Mouse (Mus musculus) liver, postnatal 0 days (tissue): ENCODE results near the gene Inafm2. TPM values are rescaled to one million over a fixed set of nuclear protein-coding genes. Genes with fewer than 3 reads are reported as not detected.

Experiments
- ATAC-seq: fragments of 200-750 bp; cut with Nextera tagmentation; 2 replicates; pipeline ENCODE4 v1.8.0; 2017; ENCODE audit warnings: mild to moderate bottlenecking, moderate library complexity
- DNase-seq: peaks from one replicate; pipeline ENCODE4 v3.0.0-alpha.2; 2016
- H3K27ac ChIP-seq: fragments of 300-500 bp; sonication (generic); 2 replicates; pipeline ENCODE4 v1.5.1; 2014; ENCODE audit warnings: antibody characterized with exemption, moderate library complexity, mild to moderate bottlenecking, low read depth
- H3K27me3 ChIP-seq: fragments of 300-500 bp; sonication (generic); 2 replicates; pipeline ENCODE4 v1.6.1; 2014; ENCODE audit warnings: low read length, control low read depth, mixed read lengths; ENCODE audit not compliant: insufficient read depth
- H3K36me3 ChIP-seq: fragments of 300-500 bp; sonication (generic); replicated peaks from 2 replicates; pipeline ENCODE4 v1.6.1; 2014; ENCODE audit warnings: mild to moderate bottlenecking, control low read depth, low read length, moderate library complexity, mixed read lengths; ENCODE audit not compliant: insufficient read depth
- H3K4me1 ChIP-seq: fragments of 300-500 bp; sonication (generic); 2 replicates; pipeline ENCODE4 v1.6.1; 2014; ENCODE audit warnings: antibody characterized with exemption, mild to moderate bottlenecking, control low read depth; ENCODE audit not compliant: insufficient read depth
- H3K4me2 ChIP-seq: fragments of 300-500 bp; sonication (generic); 2 replicates; pipeline ENCODE4 v1.6.1; 2014; ENCODE audit warnings: low read depth, mild to moderate bottlenecking, low read length, moderate library complexity, mixed read lengths
- H3K4me3 ChIP-seq: fragments of 300-500 bp; sonication (generic); 2 replicates; pipeline ENCODE4 v1.5.1; 2014; ENCODE audit warnings: low read depth, low read length
- H3K9ac ChIP-seq: fragments of 300-500 bp; sonication (generic); replicated peaks from 2 replicates; pipeline ENCODE4 v1.6.1; 2014; ENCODE audit warnings: mild to moderate bottlenecking, moderate library complexity
- H3K9me3 ChIP-seq: fragments of 300-500 bp; sonication (generic); 2 replicates; pipeline ENCODE4 v1.6.1; 2016; ENCODE audit warnings: mild to moderate bottlenecking, control low read depth, low read length, mixed read lengths
- CTCF ChIP-seq: sonication (generic); IDR thresholded peaks from 2 replicates; pipeline ENCODE4 v1.5.1; 2016; ENCODE audit warnings: antibody characterized with exemption, low read depth
- EP300 ChIP-seq: IDR thresholded peaks from 2 replicates; pipeline ENCODE4 v1.6.1; 2016; ENCODE audit warnings: antibody characterized with exemption, low read depth, mild to moderate bottlenecking
- WGBS: fragments of 180-500 bp; shearing (Covaris S2); extraction: QIAGEN DNeasy Blood & Tissue Kit; methylation state at CpG from one replicate; pipeline ENCODE4 v1.1.7; 2014; ENCODE audit not compliant: insufficient replicate concordance; 5-methylcytosine and 5-hydroxymethylcytosine counted together
- polyA plus RNA-seq: library from polyadenylated mRNA; unstranded; fragments of >200 nt; fragmentation: Nextera tagmentation; extraction: Ambion mirVana; gene quantifications from 2 replicates; pipeline ENCODE4 v1.2.1, GENCODE M21; 2015

Inafm2 gene
- polyA plus RNA-seq, 1 experiment from 2014 or later, result 14.7 TPM

GRCm38 (mm10) chr2:118764094-118764831 lies 18.7 kb downstream of the Inafm2 start:
- Histone ChIP-seq H3K4me2 (no peak overlapping the region), H3K4me3 (no peak overlapping the region), H3K27ac (peak overlapping the region; percentile 12; the same call in 1 of the 2 replicates), H3K27me3 (0 out of 2 replicates have a peak, but pooled peaks cover 9% of the 10 kb centered on the region), H3K36me3 (no peaks in the 10 kb centered on the region), H3K4me1 (peaks cover 36% of the 10 kb centered on the region), H3K9me3 (no peaks in the 10 kb centered on the region), H3K9ac (no peak overlapping the region)
- 30% methylated on average over 10 of the region's 11 CpGs for WGBS
- ATAC-seq (no peak), DNase-seq (peak; percentile 64)
- TF ChIP-seq EP300, result no peak
- peak; percentile 75 for TF ChIP-seq CTCF

GRCm38 (mm10) chr2:118764875-118765274 lies 19.3 kb downstream of the Inafm2 start:
- Histone ChIP-seq H3K4me2 (no peak overlapping the region), H3K27me3 (0 out of 2 replicates have a peak, but pooled peaks cover 6% of the 10 kb centered on the region), H3K4me3 (no peak overlapping the region), H3K4me1 (peaks cover 30% of the 10 kb centered on the region), H3K27ac (no peak overlapping the region), H3K9me3 (no peaks in the 10 kb centered on the region), H3K36me3 (no peaks in the 10 kb centered on the region), H3K9ac (no peak overlapping the region)
- WGBS, result 79% methylated on average over 5 of the region's 5 CpGs
- no peak for ATAC-seq
- no peak for TF ChIP-seq EP300
- no peak for TF ChIP-seq CTCF
- DNase-seq, result no peak

GRCm38 (mm10) chr2:118766041-118767033 lies 20.8 kb downstream of the Inafm2 start:
- Histone ChIP-seq H3K27me3 (0 out of 2 replicates have a peak, but pooled peaks cover 6% of the 10 kb centered on the region), H3K4me3 (no peak overlapping the region), H3K36me3 (no peaks in the 10 kb centered on the region), H3K4me2 (no peak overlapping the region), H3K9me3 (no peaks in the 10 kb centered on the region), H3K9ac (no peak overlapping the region), H3K4me1 (peaks cover 27% of the 10 kb centered on the region), H3K27ac (no peak overlapping the region)
- DNase-seq (peak; percentile 23), ATAC-seq (no peak)
- TF ChIP-seq EP300, result no peak
- TF ChIP-seq CTCF, result peak; percentile 50
- WGBS, result 57% methylated on average over 10 of the region's 10 CpGs

- no peak within 1 kb of the TSS for H3K4me3 ChIP-seq
- no peak within 1 kb of the TSS for H3K27ac ChIP-seq
- no peak for DNase-seq
- H3K27me3 ChIP-seq, result no peaks in the 10 kb centered on the region
- H3K36me3 ChIP-seq, result no peaks in the 10 kb centered on the region
- no peak within 1 kb of the TSS for H3K4me2 ChIP-seq
- H3K4me1 ChIP-seq, result no peaks in the 10 kb centered on the region
- H3K9ac ChIP-seq, result no peak within 1 kb of the TSS
- no peak for ATAC-seq
- 59% methylated on average over 6 of the region's 6 CpGs for WGBS
- H3K9me3 ChIP-seq, result no peaks in the 10 kb centered on the region
- TF ChIP-seq CTCF (no peak), EP300 (no peak)
Measured at GRCm38 (mm10) chr2:118772158-118772874, 26.8 kb downstream of the Inafm2 start, which contains the start of gene Phgr1. Phgr1 (plus strand) TSS chr2:118772769.

DNA sequence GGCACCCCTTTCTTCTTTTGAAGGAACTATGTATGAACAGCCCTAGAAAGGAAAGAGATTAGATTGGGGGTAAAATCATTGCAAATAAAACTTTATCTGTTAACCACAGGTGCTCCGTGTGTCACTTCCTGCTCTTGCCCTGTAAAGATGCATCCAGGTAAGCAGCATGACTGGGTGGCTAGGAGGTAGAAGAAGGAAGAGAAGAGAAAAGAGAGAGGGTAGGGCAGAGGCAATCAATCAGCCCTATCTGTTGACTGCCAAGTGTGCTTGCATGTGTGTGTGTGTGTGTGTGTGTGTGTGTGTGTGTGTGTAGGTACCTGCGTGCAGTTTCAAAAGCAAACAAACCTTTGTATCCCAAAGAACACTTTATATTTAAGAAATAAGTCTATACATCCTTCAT lies 29.0 kb downstream of the Inafm2 start:
- Histone ChIP-seq H3K27me3 (no peaks in the 10 kb centered on the region), H3K4me2 (no peak overlapping the region), H3K4me3 (no peak overlapping the region), H3K9ac (no peak overlapping the region), H3K36me3 (no peaks in the 10 kb centered on the region), H3K9me3 (no peaks in the 10 kb centered on the region), H3K27ac (no peak overlapping the region), H3K4me1 (peaks cover 5% of the 10 kb centered on the region)
- WGBS, result 49% methylated on average over 2 of the region's 2 CpGs
- DNase-seq (no peak), ATAC-seq (no peak)
- no peak for TF ChIP-seq CTCF
- no peak for TF ChIP-seq EP300
